Comparison of ENCODE assay signal across 26 mouse cellular contexts in the genomic region with DNA sequence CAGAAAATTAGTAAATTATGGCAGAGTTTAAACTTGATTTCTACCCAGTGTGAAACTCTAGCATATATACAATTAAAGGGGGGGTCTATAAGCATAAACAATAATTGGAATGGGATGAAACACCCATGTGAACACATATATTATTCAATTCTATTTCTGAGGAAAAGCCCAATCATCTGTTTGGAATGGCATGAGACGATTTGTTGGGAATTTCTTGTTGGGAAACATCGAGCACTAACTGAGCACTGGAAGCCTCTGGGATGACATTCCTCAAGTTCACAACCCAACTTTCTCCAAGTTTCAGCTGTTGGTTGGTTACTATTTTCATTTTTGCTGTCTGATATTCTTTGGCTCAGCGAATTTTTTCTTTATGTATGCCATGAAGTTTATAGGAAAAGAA. TPM values are rescaled to one million over a fixed set of nuclear protein-coding genes. Genes with fewer than 3 reads are reported as not detected.
DNase-seq lines count a peak whose midpoint lies in the region; ATAC-seq and TF ChIP-seq lines count a peak whose summit lies in the region.
"Had no signal": no experiment of that assay in that cellular context is flagged by ENCODE, and none has a peak within 500 bp of the region (broad histone marks: within the 10 kb centered on the region; RNA-seq: fewer than 3 reads in every experiment).

No protein-coding gene starts in this region.

- H3K27me3 ChIP-seq in lung, embryonic 15.5 days: no peaks in the 10 kb centered on the region
- no peaks in the 10 kb centered on the region for H3K27me3 ChIP-seq in intestine, embryonic 16.5 days (replicated peaks; ENCODE audit: control insufficient read depth, insufficient read depth, low read length)
- H3K27me3 ChIP-seq: heart, embryonic 13.5 days; limb, embryonic 15.5 days; stomach, embryonic 15.5 days had no signal

- H3K9me3 ChIP-seq in lung, embryonic 15.5 days: no peaks in the 10 kb centered on the region
- no peaks in the 10 kb centered on the region for H3K9me3 ChIP-seq in intestine, embryonic 16.5 days (ENCODE audit: control insufficient read depth, low read length)
- H3K9me3 ChIP-seq: heart, embryonic 13.5 days; limb, embryonic 10.5 days; limb, embryonic 15.5 days; stomach, embryonic 15.5 days had no signal

- ATAC-seq in lung, embryonic 15.5 days (ENCODE audit: borderline replicate concordance, extremely low read depth, low FRiP score, low TSS enrichment): peak; percentile 6; the same call in 1 of the 2 replicates
- no peak for ATAC-seq in intestine, embryonic 16.5 days
- ATAC-seq: forebrain, embryonic 14.5 days had no signal

- no peak for DNase-seq in gastrocnemius, adult 2 months
- no peak for DNase-seq in gastrocnemius, postnatal 4 days (ENCODE audit: low spot score in 2 of 2)
- DNase-seq in lung, postnatal 4 days: no peak
- DNase-seq in Muller cell, postnatal 12 days (ENCODE audit: inconsistent ontology term): peak; percentile 27
- DNase-seq in right cerebral cortex, postnatal 10 days (ENCODE audit: low spot score in 2 of 2): no peak
- DNase-seq: adrenal gland, postnatal 25 days; cerebellum, adult 18-20 months; cerebellum, postnatal 14 days; gastrocnemius, postnatal 36 days; lung, adult 2 months; midbrain, embryonic 14.5 days; right cerebral cortex, postnatal 14 days; thymus, adult 18-20 months; thymus, postnatal 36 days had no signal

- no peak overlapping the region for H3K4me2 ChIP-seq in lung, embryonic 15.5 days
- H3K4me2 ChIP-seq in intestine, embryonic 16.5 days (ENCODE audit: low read depth, low read length): no peak overlapping the region
- H3K4me2 ChIP-seq: heart, embryonic 13.5 days; hindbrain, embryonic 14.5 days; limb, embryonic 15.5 days; stomach, embryonic 15.5 days had no signal

- intact Hi-C loops in gastrocnemius, adult 2 months (cut with DNase I): no loop called here

- no peak overlapping the region for H3K4me3 ChIP-seq in gastrocnemius, adult 2 months
- H3K4me3 ChIP-seq in lung, embryonic 15.5 days: no peak overlapping the region
- H3K4me3 ChIP-seq in intestine, embryonic 16.5 days (ENCODE audit: low read length): no peak overlapping the region
- H3K4me3 ChIP-seq: heart, adult 2 months; heart, embryonic 13.5 days; limb, embryonic 10.5 days; limb, embryonic 15.5 days; stomach, embryonic 15.5 days had no signal

- no peak overlapping the region for H3K9ac ChIP-seq in lung, embryonic 15.5 days
- no peak overlapping the region for H3K9ac ChIP-seq in intestine, embryonic 16.5 days (ENCODE audit: low read depth, low read length)
- H3K9ac ChIP-seq: heart, embryonic 13.5 days; hindbrain, embryonic 14.5 days; limb, embryonic 15.5 days; liver, embryonic 14.5 days; stomach, embryonic 15.5 days had no signal

- peak overlapping the region; percentile 56 for H3K27ac ChIP-seq in gastrocnemius, adult 2 months
- H3K27ac ChIP-seq in lung, embryonic 15.5 days: peak overlapping the region; percentile 61
- peak overlapping the region; percentile 72; the same call in 1 of the 2 replicates for H3K27ac ChIP-seq in intestine, embryonic 16.5 days (ENCODE audit: low read length)
- H3K27ac ChIP-seq: heart, adult 2 months; heart, embryonic 13.5 days; hindbrain, embryonic 14.5 days; limb, embryonic 10.5 days; limb, embryonic 15.5 days; liver, embryonic 14.5 days had no signal

- H3K4me1 ChIP-seq in lung, embryonic 15.5 days: peaks cover 19% of the 10 kb centered on the region; the same call in 1 of the 2 replicates
- H3K4me1 ChIP-seq in intestine, embryonic 16.5 days (ENCODE audit: control insufficient read depth, insufficient read depth, low read length): no peaks in the 10 kb centered on the region
- H3K4me1 ChIP-seq: limb, embryonic 15.5 days had no signal

- TF ChIP-seq CTCF in gastrocnemius, adult 2 months (IDR thresholded peaks at IDR 0.05): no peak

- 50% methylated on average over 3 of the region's 3 CpGs for WGBS in lung, embryonic 15.5 days
- WGBS in intestine, embryonic 16.5 days: 66% methylated on average over 3 of the region's 3 CpGs

- H3K36me3 ChIP-seq in lung, embryonic 15.5 days: no peaks in the 10 kb centered on the region
- no peaks in the 10 kb centered on the region for H3K36me3 ChIP-seq in intestine, embryonic 16.5 days (ENCODE audit: control insufficient read depth, insufficient read depth, low read length)
- H3K36me3 ChIP-seq: heart, embryonic 13.5 days; limb, embryonic 10.5 days; limb, embryonic 15.5 days; stomach, embryonic 15.5 days had no signal

RNA-seq across cellular contexts. Expression of a gene that starts 21.3 kb away (rescaled TPM):
- total RNA-seq in gastrocnemius, adult 2 months (2021): 1 to 10 TPM; 5.1 to 7.5 TPM
- 10 to 100 TPM; 20.8 to 24.5 TPM for total RNA-seq in gastrocnemius, postnatal 4 days (2021)
- 11.2 and 12.7 TPM in 2 replicates for polyA plus RNA-seq in lung, embryonic 15.5 days (2015; fragmentation: Nextera tagmentation; extraction: Ambion mirVana)
- polyA plus RNA-seq in intestine, embryonic 16.5 days (2015; fragmentation: Nextera tagmentation; extraction: Ambion mirVana): 5.2 and 5.5 TPM in 2 replicates
- total RNA-seq: MEL; monocyte, adult 5-6 weeks had no signal
